Mouse (Mus musculus) bone marrow macrophage, adult 2 months (primary cell): ENCODE measurements around the gene Hspa1a.
"Not testable (repeated sequence)": the region's sequence is repeated elsewhere in the genome, so short reads cannot be mapped to it uniquely, and the experiment has no call there.

Source experiments
- CTCF ChIP-seq: IDR thresholded peaks from 2 replicates; pipeline ENCODE4 v1.5.1; 2012; ENCODE audit warnings: low read depth, mild to moderate bottlenecking, low read length, moderate library complexity
- POLR2A ChIP-seq: IDR thresholded peaks from 2 replicates; pipeline ENCODE4 v1.6.1; 2012; ENCODE audit warnings: mild to moderate bottlenecking, low read depth, low read length, borderline replicate concordance

DNA sequence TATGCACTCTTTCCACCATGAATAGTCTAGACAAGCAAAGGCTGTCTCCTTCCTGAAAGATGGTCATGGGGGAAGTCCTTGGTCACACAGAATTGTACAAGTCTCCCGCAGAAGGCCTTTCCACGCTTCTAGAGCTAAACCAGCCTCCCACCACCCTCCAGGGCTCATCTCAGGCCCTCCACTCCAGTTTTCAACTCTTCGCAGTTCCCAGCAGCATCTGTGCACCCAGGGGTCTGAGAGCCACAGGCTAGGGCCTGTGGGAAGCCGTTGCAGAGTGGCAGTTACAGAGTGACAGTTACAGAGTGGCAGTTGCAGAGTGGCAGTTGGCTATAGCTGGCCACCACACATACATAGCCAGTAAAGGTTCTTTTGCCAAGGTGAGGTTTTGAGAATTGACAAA, 24.0 kb upstream of the Hspa1a start:
- not testable (repeated sequence) for TF ChIP-seq POLR2A, CTCF
